Mouse (Mus musculus): ENCODE measurements at regions not wholly inside any gene's neighbourhood (a gene's known extent, or its start where the extent isn't known, plus 50 kb on each side); places are given as distances from the start of the nearest gene placed in this dataset.

DNA sequence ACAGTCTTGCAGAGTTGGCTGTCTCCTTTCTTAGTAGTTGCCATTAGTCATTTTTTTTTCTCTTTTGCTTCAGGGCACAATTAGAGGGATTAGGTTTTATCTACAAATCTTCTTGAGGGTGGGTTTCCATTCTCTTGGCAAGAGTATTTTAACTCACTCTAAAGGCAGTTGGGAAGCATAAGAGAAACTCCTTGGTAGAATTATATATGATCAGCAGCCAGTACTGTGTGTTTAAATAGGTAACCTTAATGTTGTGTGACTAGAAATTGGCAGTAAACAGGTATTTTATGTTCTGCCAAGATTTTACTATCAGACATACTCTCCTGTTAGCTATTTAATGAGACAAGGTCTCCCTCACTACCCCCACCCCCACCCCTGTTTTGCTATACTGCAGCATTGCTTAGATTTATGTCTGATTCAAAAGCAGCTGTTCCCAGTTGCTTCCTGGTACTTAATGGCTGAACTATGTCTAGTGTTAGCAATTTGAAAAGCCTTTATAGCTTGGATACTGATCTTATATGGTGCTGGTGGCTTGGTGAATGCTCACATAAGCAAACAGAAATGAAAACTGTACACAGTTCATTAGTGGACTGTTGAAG is 378.2 kb downstream of the Olfm4 start:
- Histone ChIP-seq H3K36me3 (ENCODE audit: control insufficient read depth, insufficient read depth, low read length) (no peaks in the 10 kb centered on the region), H3K9ac (replicated peaks; ENCODE audit: low read depth, low read length) (no peak overlapping the region), H3K4me3 (ENCODE audit: low read depth, low read length) (no peak overlapping the region)

DNA sequence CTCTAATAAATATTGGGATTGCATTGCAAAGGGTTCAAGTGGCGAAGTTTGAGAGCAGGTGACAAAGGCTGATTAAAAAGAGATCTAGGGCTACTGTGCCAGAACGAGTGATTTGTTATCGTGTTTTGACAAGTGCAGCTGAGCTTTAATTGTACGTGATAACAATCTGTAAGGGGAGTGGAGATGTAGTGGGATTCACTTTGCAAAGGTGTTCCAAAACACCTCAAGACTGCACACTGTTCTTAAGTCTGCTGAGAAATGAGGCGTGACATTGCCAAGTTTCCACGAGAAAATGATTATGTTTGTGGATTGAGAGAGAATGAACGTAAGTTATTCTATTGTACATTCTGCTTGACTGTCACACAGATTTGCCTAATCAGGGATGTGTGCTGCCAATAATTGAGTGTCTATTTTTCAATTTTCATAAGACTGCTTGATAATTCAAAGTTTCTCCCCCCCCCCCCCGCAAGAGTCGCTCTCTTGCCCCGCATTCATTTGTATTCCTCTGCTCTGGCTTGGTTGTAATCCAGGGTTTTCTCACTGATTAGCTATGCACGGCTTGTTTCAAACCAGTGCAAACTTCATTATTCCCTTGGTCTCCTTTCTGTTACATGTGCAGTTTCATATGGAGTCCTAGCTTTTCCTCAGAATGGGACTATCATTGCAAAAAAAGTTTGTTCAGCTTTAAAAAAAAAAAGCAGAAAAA is 385.7 kb downstream of the Olfm4 start:
- ATAC-seq (ENCODE audit: insufficient number of reproducible peaks, insufficient read depth, low FRiP score, low read depth), result no peak
- H3K27ac ChIP-seq (ENCODE audit: low read length), result no peak overlapping the region
- H3K4me3 ChIP-seq (ENCODE audit: low read depth, low read length), result no peak overlapping the region
- no peaks in the 10 kb centered on the region for H3K9me3 ChIP-seq (ENCODE audit: control insufficient read depth, low read depth, low read length)
- H3K9ac ChIP-seq (replicated peaks; ENCODE audit: low read depth, low read length), result no peak overlapping the region
- 64% methylated on average over 11 of the region's 11 CpGs for WGBS
- H3K27me3 ChIP-seq (ENCODE audit: control insufficient read depth, insufficient read depth, low read length), result no peaks in the 10 kb centered on the region
- no peaks in the 10 kb centered on the region for H3K36me3 ChIP-seq (ENCODE audit: control insufficient read depth, insufficient read depth, low read length)
- no peak overlapping the region for H3K4me2 ChIP-seq (replicated peaks; ENCODE audit: low read depth, low read length)
- no peaks in the 10 kb centered on the region for H3K4me1 ChIP-seq (ENCODE audit: control insufficient read depth, insufficient read depth, low read length)

More for the DNA sequence above, 378.2 kb downstream of the Olfm4 start:
- no peak overlapping the region for H3K4me2 ChIP-seq (replicated peaks; ENCODE audit: low read depth, low read length)
- no peak overlapping the region for H3K27ac ChIP-seq (ENCODE audit: low read length)
- H3K4me1 ChIP-seq (ENCODE audit: control insufficient read depth, insufficient read depth, low read length), result no peaks in the 10 kb centered on the region
- ATAC-seq (ENCODE audit: insufficient number of reproducible peaks, insufficient read depth, low FRiP score, low read depth), result no peak
- no peaks in the 10 kb centered on the region for H3K9me3 ChIP-seq (ENCODE audit: control insufficient read depth, low read depth, low read length)
- H3K27me3 ChIP-seq (ENCODE audit: control insufficient read depth, insufficient read depth, low read length), result no peaks in the 10 kb centered on the region

DNA sequence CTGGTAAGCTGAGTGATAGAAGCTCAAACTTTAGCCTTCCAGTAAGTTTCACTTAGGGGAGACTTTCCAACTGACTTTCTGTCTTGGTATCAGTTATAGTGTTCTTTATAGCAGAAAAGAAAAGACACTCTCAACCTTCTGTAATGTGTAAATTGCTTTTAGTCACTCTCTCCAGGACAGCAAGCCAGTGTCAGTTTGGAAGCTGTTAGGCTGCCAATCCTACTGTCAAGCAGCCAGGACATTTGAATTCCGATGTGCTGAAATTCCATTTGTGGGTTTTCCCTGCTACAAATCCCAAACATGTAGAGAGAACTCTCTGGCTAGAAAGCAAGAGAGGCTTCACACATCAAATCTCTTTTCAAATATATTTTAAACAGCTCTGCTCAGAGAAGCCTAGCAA is 390.4 kb downstream of the Olfm4 start:
- Histone ChIP-seq H3K36me3 (ENCODE audit: control insufficient read depth, insufficient read depth, low read length) (no peaks in the 10 kb centered on the region), H3K9me3 (ENCODE audit: control insufficient read depth, low read depth, low read length) (no peaks in the 10 kb centered on the region), H3K27ac (ENCODE audit: low read length) (no peak overlapping the region), H3K4me1 (ENCODE audit: control insufficient read depth, insufficient read depth, low read length) (no peaks in the 10 kb centered on the region), H3K4me3 (ENCODE audit: low read depth, low read length) (no peak overlapping the region), H3K4me2 (replicated peaks; ENCODE audit: low read depth, low read length) (no peak overlapping the region), H3K27me3 (ENCODE audit: control insufficient read depth, insufficient read depth, low read length) (no peaks in the 10 kb centered on the region), H3K9ac (replicated peaks; ENCODE audit: low read depth, low read length) (no peak overlapping the region)
- no peak for ATAC-seq (ENCODE audit: insufficient number of reproducible peaks, insufficient read depth, low FRiP score, low read depth)
- WGBS, result 78% methylated on average over 1 of the region's 1 CpGs

DNA sequence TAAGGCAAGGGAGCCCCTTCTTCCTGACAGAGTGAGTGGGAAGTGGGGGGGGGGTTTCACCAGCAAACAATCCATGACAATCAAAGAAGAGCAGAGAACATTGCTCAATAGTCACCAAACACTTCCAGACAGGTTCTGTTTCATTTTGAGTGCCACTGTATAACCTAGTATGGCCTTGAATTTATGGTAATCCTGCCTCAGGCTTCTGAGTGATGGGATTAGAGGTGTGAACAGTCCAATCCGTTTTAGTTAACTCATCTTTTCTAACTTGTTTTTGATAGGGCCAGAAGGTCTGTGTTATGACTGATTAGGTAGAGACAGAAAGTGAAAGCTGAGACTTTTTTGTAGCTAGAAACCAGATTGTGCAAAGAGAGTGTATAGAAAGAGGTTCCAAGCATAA is 393.2 kb downstream of the Olfm4 start:
- no peaks in the 10 kb centered on the region for H3K9me3 ChIP-seq (ENCODE audit: control insufficient read depth, low read depth, low read length)
- no peak overlapping the region for H3K4me2 ChIP-seq (replicated peaks; ENCODE audit: low read depth, low read length)
- H3K36me3 ChIP-seq (ENCODE audit: control insufficient read depth, insufficient read depth, low read length), result no peaks in the 10 kb centered on the region
- H3K9ac ChIP-seq (replicated peaks; ENCODE audit: low read depth, low read length), result no peak overlapping the region
- 52% methylated on average over 1 of the region's 1 CpGs for WGBS
- H3K4me1 ChIP-seq (ENCODE audit: control insufficient read depth, insufficient read depth, low read length), result no peaks in the 10 kb centered on the region
- no peak overlapping the region for H3K27ac ChIP-seq (ENCODE audit: low read length)
- ATAC-seq (ENCODE audit: insufficient number of reproducible peaks, insufficient read depth, low FRiP score, low read depth), result no peak
- no peak overlapping the region for H3K4me3 ChIP-seq (ENCODE audit: low read depth, low read length)
- no peaks in the 10 kb centered on the region for H3K27me3 ChIP-seq (ENCODE audit: control insufficient read depth, insufficient read depth, low read length)

DNA sequence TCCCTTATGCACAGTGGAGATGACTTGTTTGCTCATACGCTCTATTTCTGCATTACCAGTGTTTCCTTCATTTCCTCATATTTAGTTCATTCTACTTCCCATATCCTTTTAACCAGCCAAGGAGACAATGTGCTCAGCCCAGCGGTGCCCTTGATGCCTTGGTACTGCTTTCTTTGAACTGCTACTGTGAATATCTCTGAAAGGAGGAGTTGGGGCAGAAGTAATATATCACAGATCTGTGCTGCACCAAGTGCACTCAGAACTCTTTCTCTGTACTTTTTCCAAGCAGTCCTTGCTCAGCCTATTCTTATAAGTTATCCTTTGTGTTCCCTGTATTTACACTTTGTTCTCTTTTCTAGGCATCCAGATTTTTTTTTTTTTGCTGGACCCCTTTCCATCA is 407.5 kb downstream of the Olfm4 start:
- 83% methylated on average over 2 of the region's 2 CpGs for WGBS
- no peaks in the 10 kb centered on the region for H3K9me3 ChIP-seq (ENCODE audit: control insufficient read depth, low read depth, low read length)

DNA sequence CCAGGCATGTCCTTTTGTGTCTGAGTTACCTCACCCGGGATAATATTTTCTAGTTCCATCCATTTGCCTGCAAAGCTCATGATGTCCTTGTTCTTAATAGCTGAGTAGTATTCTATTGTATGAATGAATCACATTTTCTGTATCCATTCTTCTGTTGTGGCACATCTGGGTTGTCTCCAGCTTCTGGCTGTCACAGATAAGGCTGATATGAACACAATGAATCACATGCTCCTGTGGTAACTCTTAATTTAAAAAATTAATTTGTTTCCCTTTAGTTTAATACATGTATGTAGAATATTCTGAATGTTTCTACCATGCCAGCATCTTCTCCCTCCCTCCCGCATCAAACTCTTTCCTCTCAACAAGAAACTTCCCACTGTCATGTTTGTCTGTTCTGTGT is 424.4 kb downstream of the Olfm4 start:
- Histone ChIP-seq H3K4me2 (replicated peaks; ENCODE audit: low read depth, low read length) (no peak overlapping the region), H3K4me3 (ENCODE audit: low read depth, low read length) (no peak overlapping the region), H3K9ac (replicated peaks; ENCODE audit: low read depth, low read length) (no peak overlapping the region), H3K9me3 (ENCODE audit: control insufficient read depth, low read depth, low read length) (no peaks in the 10 kb centered on the region), H3K27me3 (ENCODE audit: control insufficient read depth, insufficient read depth, low read length) (no peaks in the 10 kb centered on the region), H3K27ac (ENCODE audit: low read length) (no peak overlapping the region), H3K4me1 (ENCODE audit: control insufficient read depth, insufficient read depth, low read length) (no peaks in the 10 kb centered on the region), H3K36me3 (ENCODE audit: control insufficient read depth, insufficient read depth, low read length) (no peaks in the 10 kb centered on the region)
- WGBS, result 85% methylated on average over 2 of the region's 2 CpGs
- no peak for ATAC-seq (ENCODE audit: insufficient number of reproducible peaks, insufficient read depth, low FRiP score, low read depth)

More for the DNA sequence above, 407.5 kb downstream of the Olfm4 start:
- Histone ChIP-seq H3K4me2 (replicated peaks; ENCODE audit: low read depth, low read length) (no peak overlapping the region), H3K36me3 (ENCODE audit: control insufficient read depth, insufficient read depth, low read length) (no peaks in the 10 kb centered on the region), H3K9ac (replicated peaks; ENCODE audit: low read depth, low read length) (no peak overlapping the region), H3K4me1 (ENCODE audit: control insufficient read depth, insufficient read depth, low read length) (no peaks in the 10 kb centered on the region), H3K27ac (ENCODE audit: low read length) (no peak overlapping the region), H3K27me3 (ENCODE audit: control insufficient read depth, insufficient read depth, low read length) (no peaks in the 10 kb centered on the region), H3K4me3 (ENCODE audit: low read depth, low read length) (no peak overlapping the region)
- no peak for ATAC-seq (ENCODE audit: insufficient number of reproducible peaks, insufficient read depth, low FRiP score, low read depth)

DNA sequence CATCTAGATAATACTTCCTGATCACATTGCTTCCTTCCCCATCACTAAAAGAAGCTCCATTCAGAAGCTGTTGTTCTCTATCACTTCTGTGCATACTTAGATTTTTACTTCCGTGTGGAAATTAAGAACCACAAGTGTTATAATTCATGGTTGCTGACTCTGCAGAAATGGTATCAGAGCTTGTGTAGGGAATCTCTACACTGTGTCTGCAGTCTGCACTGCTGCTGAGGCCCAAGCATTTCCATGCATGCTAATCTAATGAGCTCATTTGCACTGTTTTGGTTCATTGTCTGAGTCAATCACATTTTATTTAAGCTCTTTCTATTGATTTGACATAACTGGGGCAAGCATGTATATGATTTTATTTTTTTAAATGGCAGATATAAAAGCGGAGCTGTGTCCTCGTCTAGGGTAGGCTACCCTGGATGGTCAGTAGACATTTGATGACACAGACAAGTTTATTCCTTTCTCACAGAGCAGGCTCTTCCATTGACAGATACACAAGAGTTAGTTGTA is 435.0 kb downstream of the Olfm4 start:
- H3K4me2 ChIP-seq (replicated peaks; ENCODE audit: low read depth, low read length), result no peak overlapping the region
- WGBS, result 81% methylated on average over 3 of the region's 3 CpGs
- H3K4me1 ChIP-seq (ENCODE audit: control insufficient read depth, insufficient read depth, low read length), result no peaks in the 10 kb centered on the region
- no peaks in the 10 kb centered on the region for H3K27me3 ChIP-seq (ENCODE audit: control insufficient read depth, insufficient read depth, low read length)
- no peak overlapping the region for H3K27ac ChIP-seq (ENCODE audit: low read length)
- no peak overlapping the region for H3K4me3 ChIP-seq (ENCODE audit: low read depth, low read length)
- no peak overlapping the region for H3K9ac ChIP-seq (replicated peaks; ENCODE audit: low read depth, low read length)
- H3K36me3 ChIP-seq (ENCODE audit: control insufficient read depth, insufficient read depth, low read length), result no peaks in the 10 kb centered on the region
- no peaks in the 10 kb centered on the region for H3K9me3 ChIP-seq (ENCODE audit: control insufficient read depth, low read depth, low read length)
- no peak for ATAC-seq (ENCODE audit: insufficient number of reproducible peaks, insufficient read depth, low FRiP score, low read depth)

DNA sequence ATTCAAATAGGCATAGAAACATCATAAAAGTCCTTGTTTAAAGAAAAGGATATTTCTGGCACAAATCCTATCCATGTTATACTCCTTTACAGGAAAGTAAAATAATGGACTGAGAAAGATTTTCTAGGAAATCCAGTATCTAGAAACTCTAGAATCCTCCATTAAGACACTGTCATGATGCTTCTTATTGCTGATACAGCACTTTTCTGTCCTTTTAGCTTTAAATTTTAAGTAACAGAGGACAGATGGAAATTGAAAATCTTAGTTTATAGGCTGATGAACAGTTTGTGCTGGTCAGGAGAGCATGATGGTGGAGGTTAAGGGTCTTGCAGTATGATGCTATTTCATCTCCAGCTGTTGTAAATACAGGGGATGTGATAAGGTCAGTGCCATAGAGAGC is 459.9 kb downstream of the Olfm4 start:
- Histone ChIP-seq H3K36me3 (ENCODE audit: control insufficient read depth, insufficient read depth, low read length) (no peaks in the 10 kb centered on the region), H3K4me2 (replicated peaks; ENCODE audit: low read depth, low read length) (no peak overlapping the region), H3K9me3 (ENCODE audit: control insufficient read depth, low read depth, low read length) (no peaks in the 10 kb centered on the region), H3K4me3 (ENCODE audit: low read depth, low read length) (no peak overlapping the region), H3K4me1 (ENCODE audit: control insufficient read depth, insufficient read depth, low read length) (no peaks in the 10 kb centered on the region), H3K27ac (ENCODE audit: low read length) (no peak overlapping the region), H3K9ac (replicated peaks; ENCODE audit: low read depth, low read length) (no peak overlapping the region), H3K27me3 (ENCODE audit: control insufficient read depth, insufficient read depth, low read length) (no peaks in the 10 kb centered on the region)
- no peak for ATAC-seq (ENCODE audit: insufficient number of reproducible peaks, insufficient read depth, low FRiP score, low read depth)

DNA sequence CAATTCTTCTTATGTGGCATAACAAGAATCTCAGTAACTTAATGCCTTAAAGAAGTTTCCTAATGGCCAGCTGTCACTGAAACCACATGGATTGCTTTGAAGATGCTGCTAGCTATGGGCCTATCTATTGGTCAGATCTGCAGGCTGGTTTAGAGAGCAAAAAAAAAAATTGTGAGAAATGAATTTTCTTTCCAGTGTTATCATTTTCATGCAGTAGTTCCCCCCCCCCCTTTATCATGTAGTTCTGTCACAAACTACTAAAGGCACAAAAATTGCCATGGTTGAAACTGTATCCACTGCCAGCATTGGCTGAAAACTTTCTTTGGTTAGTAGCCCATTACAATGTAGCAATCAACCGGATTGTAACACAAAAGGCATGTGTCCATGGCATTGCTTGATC is 487.6 kb downstream of the Olfm4 start:
- 87% methylated on average over 1 of the region's 1 CpGs for WGBS
- no peaks in the 10 kb centered on the region for H3K9me3 ChIP-seq (ENCODE audit: control insufficient read depth, low read depth, low read length)
- no peak overlapping the region for H3K27ac ChIP-seq (ENCODE audit: low read length)
- H3K27me3 ChIP-seq (ENCODE audit: control insufficient read depth, insufficient read depth, low read length), result no peaks in the 10 kb centered on the region
- H3K36me3 ChIP-seq (ENCODE audit: control insufficient read depth, insufficient read depth, low read length), result no peaks in the 10 kb centered on the region
- H3K9ac ChIP-seq (replicated peaks; ENCODE audit: low read depth, low read length), result no peak overlapping the region
- no peak for ATAC-seq (ENCODE audit: insufficient number of reproducible peaks, insufficient read depth, low FRiP score, low read depth)
- H3K4me1 ChIP-seq (ENCODE audit: control insufficient read depth, insufficient read depth, low read length), result no peaks in the 10 kb centered on the region
- H3K4me2 ChIP-seq (replicated peaks; ENCODE audit: low read depth, low read length), result no peak overlapping the region
- no peak overlapping the region for H3K4me3 ChIP-seq (ENCODE audit: low read depth, low read length)
